Mouse (Mus musculus) R1 (cell line): ENCODE measurements around the gene Ube2cbp.

Experiments used
- DNase-seq: peaks from one replicate; pipeline ENCODE4 v3.0.0-alpha.2; 2018; ENCODE audit warnings: low read depth, low spot score

Gene Ube2cbp

GRCm38 (mm10) chr9:86435510-86435909 is 29.2 kb downstream of the Ube2cbp start:
- no peak for DNase-seq

- no peak for DNase-seq
Measured at GRCm38 (mm10) chr9:86423331-86423730, 41.4 kb downstream of the Ube2cbp start.

DNA sequence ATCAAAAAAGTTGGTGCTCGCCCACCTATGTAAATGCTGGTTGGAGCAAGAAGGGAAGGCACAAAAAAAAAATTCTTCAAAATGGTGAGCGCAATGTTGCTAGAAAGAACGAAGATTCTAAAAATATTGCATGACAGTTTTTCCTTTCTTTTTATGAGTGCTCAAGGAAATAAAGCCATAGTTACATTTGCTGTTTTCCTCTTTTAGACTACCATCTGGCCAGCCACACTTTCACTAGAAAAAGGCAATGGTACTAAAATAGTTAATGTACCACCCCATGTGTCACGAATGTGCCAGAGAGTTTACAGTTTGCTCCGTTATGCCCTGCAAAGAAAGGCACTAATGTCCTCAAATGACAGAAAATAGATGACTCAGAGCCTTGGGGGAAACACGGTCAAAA is 45.4 kb downstream of the Ube2cbp start:
- no peak for DNase-seq

- no peak for DNase-seq
Measured at GRCm38 (mm10) chr9:86417971-86418370, 46.8 kb downstream of the Ube2cbp start.

- peak; percentile 5 for DNase-seq
Measured at GRCm38 (mm10) chr9:86395785-86396184, 69.0 kb downstream of the Ube2cbp start.

DNA sequence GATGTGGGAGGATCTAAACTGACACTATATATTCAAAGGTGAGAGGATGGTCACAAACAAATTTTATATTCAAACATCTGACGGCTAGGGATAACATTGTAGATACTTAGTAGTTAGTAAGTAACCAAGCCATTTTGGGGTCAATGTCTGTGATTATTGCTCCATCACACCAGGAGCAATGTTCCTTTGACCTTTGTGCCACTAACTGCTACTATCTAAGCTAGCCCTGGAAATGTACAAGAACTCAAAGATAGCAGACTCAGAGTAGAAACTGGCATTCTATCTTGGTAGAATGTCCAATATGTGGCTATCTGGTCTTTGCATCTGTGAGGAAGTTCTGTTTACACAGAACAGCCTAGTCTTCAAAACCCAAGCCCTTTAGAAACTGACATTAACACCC is 69.7 kb downstream of the Ube2cbp start:
- no peak for DNase-seq

- DNase-seq = no peak
Measured at GRCm38 (mm10) chr9:86393586-86394272, 71.0 kb downstream of the Ube2cbp start.

GRCm38 (mm10) chr9:86391467-86391866 is 73.3 kb downstream of the Ube2cbp start:
- no peak for DNase-seq

DNA sequence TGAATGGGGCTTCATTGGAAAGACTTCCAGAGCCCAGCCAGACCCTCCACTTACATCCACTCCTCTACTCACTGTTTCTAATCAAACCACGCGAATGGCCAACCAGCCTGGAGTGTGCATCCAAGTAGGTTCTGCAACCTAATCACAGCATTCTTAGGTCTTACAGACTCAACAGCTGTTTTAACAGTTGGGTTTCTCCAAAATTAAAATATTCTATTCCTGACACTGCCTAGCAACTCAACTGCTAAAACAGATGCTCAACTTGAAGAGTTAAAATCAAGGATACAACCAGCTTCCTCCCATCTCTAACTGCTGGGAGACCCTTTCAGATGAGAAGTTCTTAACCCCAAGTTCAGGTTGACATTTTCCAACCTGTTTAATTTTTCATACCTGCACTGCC is 74.0 kb downstream of the Ube2cbp start:
- no peak for DNase-seq

DNA sequence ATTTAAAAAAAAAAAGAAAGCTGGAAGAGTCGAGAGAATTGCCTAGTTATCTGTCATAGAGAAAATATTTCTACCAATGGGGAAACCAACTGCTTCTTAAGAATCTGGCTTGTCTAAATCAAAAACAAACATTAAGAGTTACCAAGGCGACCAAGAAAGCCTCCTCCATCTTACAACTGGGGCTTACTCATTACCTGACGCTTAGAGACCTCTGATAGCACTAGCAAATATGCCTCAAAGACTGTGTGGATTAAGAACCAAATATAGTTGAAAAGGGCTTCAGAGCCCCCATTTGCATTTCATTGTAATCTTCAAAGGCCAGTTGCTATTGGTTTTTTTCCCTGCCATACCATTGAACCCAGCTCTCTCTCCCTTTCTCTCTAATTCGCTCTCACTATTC is 76.2 kb downstream of the Ube2cbp start:
- no peak for DNase-seq

DNA sequence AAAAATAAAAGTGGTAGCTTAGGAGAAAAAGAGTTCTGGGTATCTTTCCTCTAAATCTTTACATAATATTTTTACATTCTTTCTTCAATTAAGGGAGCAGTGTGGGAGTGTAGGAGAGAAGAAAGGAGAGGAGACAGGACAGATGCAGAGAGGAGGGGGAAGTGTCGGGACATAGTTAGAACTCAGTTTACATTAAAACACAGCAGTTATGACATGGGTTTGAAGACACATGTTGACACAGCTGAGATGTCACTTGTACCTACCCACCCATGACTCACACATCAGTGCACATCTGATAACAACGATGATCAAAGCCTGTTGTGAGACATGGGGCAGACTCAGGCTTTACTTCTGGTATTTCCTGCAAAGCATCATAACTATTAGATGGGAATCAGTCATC is 87.8 kb downstream of the Ube2cbp start:
- no peak for DNase-seq

DNA sequence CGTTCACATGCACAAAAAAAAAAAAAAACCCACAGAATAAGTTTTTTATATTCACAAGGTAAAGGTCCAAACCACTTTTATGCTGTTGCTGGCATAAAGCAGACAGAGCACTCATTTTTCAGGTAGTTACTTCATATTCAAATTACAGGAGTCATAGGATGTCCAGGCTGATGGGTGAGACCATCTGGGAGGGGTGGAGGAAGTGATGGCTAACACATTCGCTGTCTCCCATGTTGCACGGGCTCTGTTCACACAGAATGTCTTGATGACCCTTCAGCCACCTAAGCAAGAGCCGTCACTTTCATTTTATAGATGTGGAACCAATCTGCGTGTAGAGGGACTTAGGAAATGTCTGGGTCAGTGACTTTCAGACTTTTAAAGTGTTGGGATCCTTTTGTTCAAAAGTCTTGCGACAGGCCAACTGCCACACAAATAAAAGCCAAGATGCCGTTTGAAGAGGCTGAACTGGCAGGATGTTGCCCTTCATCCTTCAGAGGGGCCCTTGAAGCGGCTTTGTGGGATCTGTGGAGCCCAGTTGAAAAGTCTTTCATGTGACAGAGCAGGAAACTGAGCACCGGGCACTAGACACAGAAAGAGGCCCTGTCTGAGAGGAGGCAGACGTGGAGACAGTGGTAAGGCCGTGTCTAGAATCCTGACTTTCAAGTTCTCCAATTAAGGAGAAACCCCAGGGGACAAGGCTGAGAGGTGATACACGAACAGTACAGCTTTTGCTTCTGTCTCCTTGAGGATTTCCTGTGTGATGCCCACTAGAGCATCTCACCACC is 91.8 kb downstream of the Ube2cbp start:
- DNase-seq = no peak

DNA sequence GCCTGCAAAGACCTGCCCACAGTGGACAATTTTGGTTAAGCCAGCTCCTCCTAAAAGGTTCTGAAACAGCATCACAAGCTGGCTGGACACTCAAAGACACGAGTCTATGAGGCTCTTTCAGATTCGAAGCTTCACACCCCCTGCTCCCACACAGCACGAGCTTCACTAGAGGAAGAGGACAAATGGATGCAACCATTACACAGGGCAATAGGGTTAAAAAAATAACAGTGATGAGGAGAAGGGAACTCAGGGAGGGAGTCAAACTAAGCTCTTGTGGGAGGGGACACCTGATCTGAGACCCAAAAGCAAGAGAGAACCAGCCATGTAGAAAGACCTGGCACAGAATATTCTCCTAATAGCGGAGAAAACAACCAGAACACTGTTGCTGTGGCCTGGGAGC is 95.5 kb downstream of the Ube2cbp start:
- DNase-seq = no peak

GRCm38 (mm10) chr9:86360536-86360935 is 104.2 kb downstream of the Ube2cbp start:
- DNase-seq = no peak

GRCm38 (mm10) chr9:86355851-86356250 is 108.9 kb downstream of the Ube2cbp start:
- no peak for DNase-seq

DNA sequence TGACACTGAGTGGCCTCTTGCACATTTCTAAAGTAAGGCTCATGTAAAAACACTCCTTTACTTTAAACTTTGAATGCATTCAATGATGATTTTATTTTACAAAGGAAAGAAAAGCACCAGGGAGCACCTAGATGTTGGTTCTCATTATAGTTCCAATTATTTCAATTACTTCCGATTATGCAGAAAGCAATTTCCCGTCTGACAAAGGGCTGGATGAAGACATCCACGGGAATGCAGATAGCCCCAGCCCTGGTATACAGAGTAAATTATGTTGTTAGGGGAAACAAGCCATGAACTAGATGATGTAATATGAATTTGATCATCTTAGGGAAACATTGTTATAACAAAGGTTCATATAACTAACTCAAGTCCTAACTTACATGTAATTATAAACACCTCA is 113.3 kb downstream of the Ube2cbp start:
- DNase-seq = no peak

DNA sequence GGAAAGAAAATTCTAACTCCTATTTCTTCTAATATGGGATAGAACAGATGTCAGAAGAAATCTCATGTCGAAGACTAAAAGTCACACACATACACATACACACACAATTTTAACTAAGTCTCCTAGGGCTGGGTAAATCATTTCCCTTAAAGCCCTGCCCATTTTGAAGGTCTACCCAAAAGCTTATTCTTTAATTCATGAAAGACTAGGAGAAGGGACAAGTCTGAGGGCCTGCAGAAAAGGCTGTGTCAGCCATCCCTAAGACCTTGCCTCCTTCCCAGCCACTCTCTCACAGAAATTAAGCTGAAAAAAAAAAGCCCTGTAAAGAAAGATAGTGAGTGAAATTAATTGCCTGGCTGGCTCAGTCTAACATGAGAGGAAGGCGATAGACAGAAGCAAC is 128.0 kb downstream of the Ube2cbp start:
- DNase-seq = no peak

DNA sequence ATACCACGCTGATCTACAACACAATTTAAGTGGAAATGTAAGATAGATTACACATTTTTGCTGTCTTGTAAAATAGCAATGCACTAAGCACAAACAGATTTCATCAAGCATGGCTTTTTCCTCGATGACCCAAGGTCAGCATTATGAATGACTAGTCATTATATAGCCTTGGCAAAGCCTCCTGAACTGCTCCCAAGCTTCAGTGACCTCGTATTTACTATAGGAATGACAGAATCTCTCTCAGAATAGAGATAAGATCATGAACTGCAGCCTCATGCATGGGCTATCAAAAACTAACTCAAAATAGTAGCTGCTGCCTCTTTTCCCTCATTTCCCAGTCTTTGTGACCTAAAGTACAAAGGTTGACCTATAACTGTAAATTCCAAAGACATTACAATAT is 128.4 kb downstream of the Ube2cbp start:
- no peak for DNase-seq

DNA sequence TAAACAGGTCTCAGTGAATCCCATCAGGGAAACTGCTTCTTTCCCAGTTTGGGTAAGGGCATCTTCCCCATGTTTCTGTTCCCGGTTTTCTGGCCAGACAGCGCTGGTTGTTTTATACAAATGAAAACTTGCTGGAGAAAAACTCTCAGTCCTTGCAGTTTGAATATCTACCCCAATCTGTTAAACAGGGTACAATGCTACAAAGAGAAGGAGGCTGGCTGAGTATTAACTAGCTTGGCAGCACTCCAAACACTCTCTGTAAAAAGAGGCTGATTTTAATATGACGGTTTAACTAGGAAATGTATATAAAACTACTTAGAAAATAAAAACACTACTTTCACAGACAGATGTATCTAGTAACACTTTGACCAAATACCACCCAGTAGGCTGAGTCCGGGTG is 129.2 kb downstream of the Ube2cbp start:
- no peak for DNase-seq

DNA sequence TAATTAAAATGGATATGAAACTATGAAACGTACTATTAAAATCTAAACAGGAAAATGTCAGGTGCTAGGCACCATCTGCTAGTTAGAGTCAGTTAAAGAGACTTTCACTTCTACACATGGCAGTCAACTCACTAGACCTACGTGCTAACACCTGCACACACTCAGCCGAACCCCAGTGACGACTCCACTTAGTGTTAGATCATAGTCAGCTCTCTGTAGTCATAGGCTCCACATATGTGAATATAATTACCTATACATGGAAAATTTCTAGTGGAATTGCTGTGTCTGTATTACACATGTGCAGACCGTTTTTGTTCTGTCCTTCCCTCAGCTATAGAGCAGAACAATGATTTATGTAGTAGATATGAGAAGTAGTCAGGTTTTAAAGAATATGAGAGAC is 130.4 kb downstream of the Ube2cbp start:
- DNase-seq = no peak

DNA sequence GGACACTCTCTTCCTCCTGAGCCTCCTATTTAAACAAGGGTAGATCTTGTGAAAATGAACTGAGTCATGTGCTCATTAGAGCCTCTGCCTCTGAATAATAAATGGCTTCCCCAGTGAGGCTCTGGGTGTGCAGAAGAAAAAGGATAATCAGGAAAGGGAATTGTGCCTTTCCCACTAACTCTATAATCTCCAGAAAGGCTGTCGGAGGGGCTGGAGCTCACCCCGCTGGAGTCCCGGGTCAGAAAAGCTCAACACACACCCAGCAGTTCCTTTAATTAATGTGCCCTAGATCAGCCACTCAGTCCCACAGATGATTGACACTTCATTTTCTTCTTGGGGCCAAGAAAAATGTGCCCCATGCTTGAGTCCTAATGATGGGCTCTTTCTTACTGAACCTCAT is 134.2 kb downstream of the Ube2cbp start:
- no peak for DNase-seq

GRCm38 (mm10) chr9:86328270-86328669 is 136.5 kb downstream of the Ube2cbp start:
- DNase-seq = no peak

DNA sequence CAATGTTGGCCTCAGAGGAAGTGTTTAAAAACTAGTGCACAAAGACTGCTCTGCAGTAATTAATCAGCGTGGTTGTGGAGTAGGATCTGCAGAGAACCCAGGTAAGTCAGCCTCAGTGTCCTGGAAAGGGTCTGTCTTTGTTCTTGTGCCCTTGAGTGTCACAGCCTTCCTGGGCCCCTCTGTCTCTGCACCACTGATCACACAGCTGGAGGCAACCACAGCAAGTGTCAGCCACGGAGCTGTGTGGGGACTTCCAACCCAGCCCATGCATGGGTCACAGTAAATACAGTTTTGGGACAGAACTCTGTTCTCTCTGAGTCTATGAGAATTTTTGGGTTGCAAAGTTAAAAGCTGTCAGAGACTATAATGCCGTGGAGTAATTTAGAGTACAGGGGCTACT is 137.4 kb downstream of the Ube2cbp start:
- no peak for DNase-seq
